Mouse (Mus musculus): ENCODE measurements around the gene Sesn2.

GRCm38 (mm10) chr4:132524321-132524741, 14.0 kb upstream of the Sesn2 start:
- TF ChIP-seq CTCF (conservative IDR thresholded peaks at IDR 0.05; ENCODE audit: low read length) = no peak
- no peak for TF ChIP-seq POU5F1 (IDR thresholded peaks at IDR 0.05; ENCODE audit: borderline replicate concordance, low read length)
- TF ChIP-seq NANOG (IDR thresholded peaks at IDR 0.05; ENCODE audit: borderline replicate concordance, low read length) = no peak
